Mouse (Mus musculus) limb, embryonic 13.5 days (tissue): ENCODE measurements around the gene 4930578C19Rik. TPM values are rescaled to one million over a fixed set of nuclear protein-coding genes. Genes with fewer than 3 reads are reported as not detected.

Experiments used
- ATAC-seq: fragments of 200-750 bp; cut with Nextera tagmentation; 2 replicates; pipeline ENCODE4 v1.8.0; 2017; ENCODE audit warnings: low read depth, moderate number of reproducible peaks, moderate TSS enrichment; ENCODE audit not compliant: low FRiP score
- H3K27ac ChIP-seq: fragments of 300-500 bp; sonication (generic); 2 replicates; pipeline ENCODE4 v1.5.1; 2015; ENCODE audit warnings: inconsistent platforms, mild to moderate bottlenecking, moderate library complexity
- H3K27me3 ChIP-seq: fragments of 300-500 bp; sonication (generic); 2 replicates; pipeline ENCODE4 v1.6.1; 2015; ENCODE audit warnings: mild to moderate bottlenecking, inconsistent platforms
- H3K36me3 ChIP-seq: fragments of 300-500 bp; sonication (generic); 2 replicates; pipeline ENCODE4 v1.6.1; 2015; ENCODE audit warnings: inconsistent platforms, mild to moderate bottlenecking, moderate library complexity
- H3K4me1 ChIP-seq: fragments of 300-500 bp; sonication (generic); 2 replicates; pipeline ENCODE4 v1.6.1; 2015; ENCODE audit warnings: inconsistent platforms
- H3K4me2 ChIP-seq: fragments of 300-500 bp; sonication (generic); replicated peaks from 2 replicates; pipeline ENCODE4 v1.6.1; 2015; ENCODE audit warnings: inconsistent platforms, mild to moderate bottlenecking, moderate library complexity
- H3K4me3 ChIP-seq: fragments of 300-500 bp; sonication (generic); 2 replicates; pipeline ENCODE4 v1.5.1; 2015; ENCODE audit warnings: moderate library complexity, mild to moderate bottlenecking, inconsistent platforms
- H3K9ac ChIP-seq: fragments of 300-500 bp; sonication (generic); 2 replicates; pipeline ENCODE4 v1.6.1; 2015; ENCODE audit warnings: mild to moderate bottlenecking, inconsistent platforms
- H3K9me3 ChIP-seq: fragments of 300-500 bp; sonication (generic); 2 replicates; pipeline ENCODE4 v1.6.1; 2016; ENCODE audit warnings: inconsistent platforms
- WGBS: fragments of 180-500 bp; shearing (Covaris S2); methylation state at CpG from one replicate; pipeline ENCODE4 v1.1.7; 2015; 5-methylcytosine and 5-hydroxymethylcytosine counted together
- polyA plus RNA-seq: library from polyadenylated mRNA; unstranded; fragments of >200 nt; fragmentation: Nextera tagmentation; extraction: Ambion mirVana; gene quantifications from 2 replicates; pipeline ENCODE4 v1.2.1, GENCODE M21; 2015

4930578C19Rik gene
- 0.66 and 0.89 TPM in 2 replicates for polyA plus RNA-seq

- no peaks in the 10 kb centered on the region for H3K4me1 ChIP-seq
- no peaks in the 10 kb centered on the region for H3K36me3 ChIP-seq
- ATAC-seq = no peak
- H3K4me2 ChIP-seq = no peak within 1 kb of the TSS
- H3K9ac ChIP-seq = no peak within 1 kb of the TSS
- H3K4me3 ChIP-seq = no peak within 1 kb of the TSS
- H3K27me3 ChIP-seq = no peaks in the 10 kb centered on the region
- 81% methylated on average over 8 of the region's 8 CpGs for whole genome bisulfite sequencing
- H3K9me3 ChIP-seq = no peaks in the 10 kb centered on the region
- no peak within 1 kb of the TSS for H3K27ac ChIP-seq
Measured at GRCm38 (mm10) chrX:18461198-18461601, at the start of gene 4930578C19Rik. Gene 4930578C19Rik (minus strand): TSS chrX:18461397.

DNA sequence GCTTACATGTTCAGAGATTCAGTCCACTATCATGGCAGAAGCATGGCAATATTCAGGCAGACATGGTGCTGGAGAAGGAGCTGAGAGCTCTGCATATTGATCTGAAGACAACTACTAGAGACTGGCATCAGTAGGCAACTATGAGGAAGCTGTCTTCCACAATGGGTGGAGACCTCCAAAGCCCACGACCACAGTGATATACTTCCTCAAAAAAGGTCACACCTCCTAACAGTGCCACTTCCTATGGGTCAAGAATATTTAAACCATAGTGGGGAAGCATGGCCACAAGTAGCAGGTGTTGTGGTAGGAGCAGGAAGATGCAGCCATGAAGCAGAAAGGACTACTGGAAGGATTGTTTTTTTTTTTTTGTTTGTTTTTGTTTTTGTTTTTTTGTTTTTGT, 6.5 kb upstream of the 4930578C19Rik start:
- no peaks in the 10 kb centered on the region for H3K4me1 ChIP-seq
- no peak for ATAC-seq
- H3K9me3 ChIP-seq = no peaks in the 10 kb centered on the region
- WGBS = 55% methylated on average over 1 of the region's 1 CpGs
- no peak overlapping the region for H3K4me3 ChIP-seq
- H3K27me3 ChIP-seq = no peaks in the 10 kb centered on the region
- H3K36me3 ChIP-seq = no peaks in the 10 kb centered on the region
- H3K9ac ChIP-seq = no peak overlapping the region
- no peak overlapping the region for H3K27ac ChIP-seq
- H3K4me2 ChIP-seq = no peak overlapping the region

GRCm38 (mm10) chrX:18462879-18463278, 1.7 kb upstream of the 4930578C19Rik start:
- no peak overlapping the region for H3K4me3 ChIP-seq
- ATAC-seq = no peak

DNA sequence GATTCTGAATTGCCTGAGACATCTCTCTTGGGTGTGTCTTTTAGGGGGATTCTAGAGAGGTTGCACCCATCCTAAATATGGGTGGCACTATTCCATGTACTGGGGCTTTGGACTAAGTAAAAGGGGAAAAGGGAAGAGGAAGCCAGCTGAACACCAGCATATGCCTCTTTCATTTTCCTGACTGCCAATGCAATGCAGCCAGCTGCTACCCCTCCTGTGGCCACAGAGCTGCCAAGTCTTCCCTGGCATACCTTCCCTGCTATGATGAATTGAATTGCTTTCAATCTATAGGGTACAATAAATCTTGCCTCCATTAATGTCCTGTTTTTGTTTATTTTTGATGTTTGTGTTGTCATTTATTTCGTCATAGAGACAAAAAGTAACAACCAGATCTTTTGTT, 9.6 kb downstream of the 4930578C19Rik start:
- H3K4me1 ChIP-seq = no peaks in the 10 kb centered on the region
- 42% methylated on average over 1 of the region's 1 CpGs for WGBS
- no peak overlapping the region for H3K9ac ChIP-seq
- H3K27ac ChIP-seq = no peak overlapping the region
- no peaks in the 10 kb centered on the region for H3K9me3 ChIP-seq
- no peak overlapping the region for H3K4me3 ChIP-seq
- H3K27me3 ChIP-seq = no peaks in the 10 kb centered on the region
- H3K36me3 ChIP-seq = no peaks in the 10 kb centered on the region
- H3K4me2 ChIP-seq = no peak overlapping the region
- no peak for ATAC-seq

More at GRCm38 (mm10) chrX:18462879-18463278, 1.7 kb upstream of the 4930578C19Rik start:
- 93% methylated on average over 1 of the region's 1 CpGs for WGBS
- Histone ChIP-seq H3K27me3 (no peaks in the 10 kb centered on the region), H3K4me2 (no peak overlapping the region), H3K9ac (no peak overlapping the region), H3K27ac (no peak overlapping the region), H3K36me3 (no peaks in the 10 kb centered on the region), H3K9me3 (no peaks in the 10 kb centered on the region), H3K4me1 (no peaks in the 10 kb centered on the region)

DNA sequence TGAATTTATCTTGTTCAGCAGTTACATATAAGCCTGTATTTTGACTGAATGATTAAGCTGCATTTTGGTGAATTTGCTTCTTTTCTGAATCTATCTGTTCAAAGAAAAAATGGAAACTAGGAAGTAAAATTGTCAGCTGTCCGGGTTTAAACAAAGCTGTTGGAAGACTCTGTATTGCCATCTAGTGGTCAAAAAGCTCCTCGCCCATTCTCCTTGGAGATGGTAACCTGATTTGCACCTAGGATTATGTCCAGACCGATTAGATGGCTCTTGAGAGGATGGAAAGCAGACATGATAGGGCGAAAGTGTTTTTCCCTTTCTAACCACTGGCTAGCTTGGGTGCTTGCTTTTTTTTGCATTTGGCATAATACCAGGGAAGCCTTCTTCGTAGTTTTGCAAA, 19.1 kb downstream of the 4930578C19Rik start:
- no peaks in the 10 kb centered on the region for H3K27me3 ChIP-seq
- no peak overlapping the region for H3K9ac ChIP-seq
- H3K4me2 ChIP-seq = no peak overlapping the region
- H3K27ac ChIP-seq = no peak overlapping the region
- no peak for ATAC-seq
- no peak overlapping the region for H3K4me3 ChIP-seq
- no peaks in the 10 kb centered on the region for H3K9me3 ChIP-seq
- WGBS = 33% methylated on average over 5 of the region's 5 CpGs
- no peaks in the 10 kb centered on the region for H3K4me1 ChIP-seq
- H3K36me3 ChIP-seq = no peaks in the 10 kb centered on the region

DNA sequence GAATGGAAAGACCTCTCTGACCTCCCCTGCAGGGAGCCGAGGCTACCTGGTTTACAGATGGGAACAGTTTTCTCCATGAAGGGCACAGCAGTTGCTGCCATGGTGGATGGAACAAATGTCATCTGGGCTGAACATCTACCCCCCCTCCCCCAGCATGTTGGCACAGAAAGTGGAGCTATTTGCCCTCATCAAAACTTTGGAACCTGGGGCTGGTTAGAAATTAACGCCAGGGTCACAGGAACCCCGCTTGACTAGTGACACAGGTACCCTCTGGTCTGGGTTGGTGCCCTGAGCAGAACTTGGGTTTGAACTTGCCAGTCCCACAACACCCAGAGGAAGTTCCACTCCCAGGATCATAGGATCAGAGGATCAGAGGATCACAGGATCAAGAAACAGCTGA, 35.7 kb downstream of the 4930578C19Rik start:
- H3K4me3 ChIP-seq = no peak overlapping the region
- whole genome bisulfite sequencing = 79% methylated on average over 3 of the region's 3 CpGs
- no peak for ATAC-seq

GRCm38 (mm10) chrX:18423206-18423605, 38.0 kb downstream of the 4930578C19Rik start:
- no peak overlapping the region for H3K4me3 ChIP-seq
- H3K9me3 ChIP-seq = no peaks in the 10 kb centered on the region
- no peaks in the 10 kb centered on the region for H3K36me3 ChIP-seq
- H3K4me1 ChIP-seq = no peaks in the 10 kb centered on the region
- H3K9ac ChIP-seq = no peak overlapping the region
- 85% methylated on average over 4 of the region's 4 CpGs for WGBS
- ATAC-seq = no peak
- no peak overlapping the region for H3K4me2 ChIP-seq
- no peak overlapping the region for H3K27ac ChIP-seq
- no peaks in the 10 kb centered on the region for H3K27me3 ChIP-seq

More for the DNA sequence above, 35.7 kb downstream of the 4930578C19Rik start:
- Histone ChIP-seq H3K9ac (no peak overlapping the region), H3K9me3 (no peaks in the 10 kb centered on the region), H3K4me2 (no peak overlapping the region), H3K27ac (no peak overlapping the region), H3K27me3 (no peaks in the 10 kb centered on the region), H3K4me1 (no peaks in the 10 kb centered on the region), H3K36me3 (no peaks in the 10 kb centered on the region)

GRCm38 (mm10) chrX:18420161-18420784, 40.9 kb downstream of the 4930578C19Rik start:
- Histone ChIP-seq H3K9me3 (no peaks in the 10 kb centered on the region), H3K27me3 (no peaks in the 10 kb centered on the region), H3K4me1 (no peaks in the 10 kb centered on the region), H3K9ac (no peak overlapping the region), H3K27ac (no peak overlapping the region), H3K36me3 (no peaks in the 10 kb centered on the region), H3K4me3 (no peak overlapping the region), H3K4me2 (no peak overlapping the region)
- no peak for ATAC-seq
- 91% methylated on average over 4 of the region's 4 CpGs for WGBS

- no peak overlapping the region for H3K4me2 ChIP-seq
- no peaks in the 10 kb centered on the region for H3K27me3 ChIP-seq
- ATAC-seq = no peak
- H3K4me1 ChIP-seq = no peaks in the 10 kb centered on the region
- no peaks in the 10 kb centered on the region for H3K36me3 ChIP-seq
- H3K4me3 ChIP-seq = no peak overlapping the region
- no peak overlapping the region for H3K9ac ChIP-seq
- H3K9me3 ChIP-seq = no peaks in the 10 kb centered on the region
- H3K27ac ChIP-seq = no peak overlapping the region
- 32% methylated on average over 1 of the region's 1 CpGs for WGBS
Measured at GRCm38 (mm10) chrX:18418977-18419376, 42.2 kb downstream of the 4930578C19Rik start.

DNA sequence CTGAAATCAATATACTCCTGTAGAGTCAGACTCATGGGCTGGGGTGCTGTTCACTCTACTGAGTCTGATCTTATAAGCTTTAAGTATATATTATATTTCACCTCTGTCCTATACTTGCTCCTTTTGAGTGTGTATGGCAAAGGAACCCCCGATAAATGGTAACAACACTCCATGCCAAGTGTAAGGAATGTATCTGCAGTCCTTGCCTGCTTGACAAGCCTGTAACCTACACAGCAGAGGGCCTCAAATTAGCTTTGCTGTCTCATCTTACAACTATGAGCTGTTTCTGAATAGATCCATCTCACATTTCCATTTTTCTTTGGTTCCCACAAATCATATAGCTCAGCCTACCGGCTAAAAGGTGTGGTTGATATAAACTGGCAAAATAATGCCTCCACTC, 46.6 kb downstream of the 4930578C19Rik start:
- Histone ChIP-seq H3K27me3 (no peaks in the 10 kb centered on the region), H3K4me1 (no peaks in the 10 kb centered on the region), H3K4me3 (no peak overlapping the region), H3K9me3 (no peaks in the 10 kb centered on the region), H3K27ac (no peak overlapping the region), H3K4me2 (no peak overlapping the region), H3K9ac (no peak overlapping the region), H3K36me3 (no peaks in the 10 kb centered on the region)
- ATAC-seq = no peak
- WGBS = 77% methylated on average over 2 of the region's 2 CpGs

- H3K27me3 ChIP-seq = no peaks in the 10 kb centered on the region
- H3K9ac ChIP-seq = no peak overlapping the region
- H3K4me1 ChIP-seq = no peaks in the 10 kb centered on the region
- 87% methylated on average over 9 of the region's 10 CpGs for WGBS
- no peak overlapping the region for H3K4me2 ChIP-seq
- H3K27ac ChIP-seq = no peak overlapping the region
- no peaks in the 10 kb centered on the region for H3K9me3 ChIP-seq
- no peak overlapping the region for H3K4me3 ChIP-seq
- H3K36me3 ChIP-seq = no peaks in the 10 kb centered on the region
- ATAC-seq = no peak
Measured at GRCm38 (mm10) chrX:18411071-18411840, 49.9 kb downstream of the 4930578C19Rik start.

- H3K4me2 ChIP-seq = no peak overlapping the region
- 63% methylated on average over 2 of the region's 2 CpGs for WGBS
- H3K27me3 ChIP-seq = no peaks in the 10 kb centered on the region
- H3K9me3 ChIP-seq = no peaks in the 10 kb centered on the region
- no peak overlapping the region for H3K9ac ChIP-seq
- H3K27ac ChIP-seq = no peak overlapping the region
- H3K4me3 ChIP-seq = no peak overlapping the region
- ATAC-seq = no peak
- H3K36me3 ChIP-seq = no peaks in the 10 kb centered on the region
- H3K4me1 ChIP-seq = no peaks in the 10 kb centered on the region
Measured at GRCm38 (mm10) chrX:18409598-18409997, 51.6 kb downstream of the 4930578C19Rik start.
